Mouse (Mus musculus): ENCODE data around the gene Aox2.

- no peak for TF ChIP-seq CTCF (IDR thresholded peaks at IDR 0.05 in 2 of 3, conservative IDR thresholded peaks at IDR 0.05 in 1 of 3; ENCODE audit: control insufficient read depth in 1 of 3, insufficient read depth in 1 of 3, low read depth in 2 of 3, low read length in 3 of 3, poor library complexity in 1 of 3, severe bottlenecking in 1 of 3)
- no peak for TF ChIP-seq CHD1 (IDR thresholded peaks at IDR 0.05; ENCODE audit: low read depth, low read length)
- TF ChIP-seq ZKSCAN1 (IDR thresholded peaks at IDR 0.05; ENCODE audit: low read depth, low read length) = no peak
- TF ChIP-seq NELFE (IDR thresholded peaks at IDR 0.05; ENCODE audit: low read depth, low read length) = no peak
- TF ChIP-seq ETS1 (IDR thresholded peaks at IDR 0.05; ENCODE audit: low read depth, low read length) = no peak
- TF ChIP-seq USF1 (IDR thresholded peaks at IDR 0.05; ENCODE audit: low read depth, low read length) = no peak
- TF ChIP-seq CHD2 (IDR thresholded peaks at IDR 0.05; ENCODE audit: low read length) = no peak
- no peak for TF ChIP-seq MAX (IDR thresholded peaks at IDR 0.05; ENCODE audit: low read length)
- no peak for TF ChIP-seq TCF12 (IDR thresholded peaks at IDR 0.05; ENCODE audit: low read depth, low read length)
- no peak; a peak in 1 of 4 replicates for TF ChIP-seq POLR2A (IDR thresholded peaks at IDR 0.05; ENCODE audit: control insufficient read depth in 1 of 2, insufficient read depth in 1 of 2, low read depth in 1 of 2, low read length in 2 of 2, poor library complexity in 1 of 2)
- TF ChIP-seq POLR2AphosphoS5 (IDR thresholded peaks at IDR 0.05; ENCODE audit: borderline replicate concordance, low read depth, low read length) = no peak
Observed at GRCm38 (mm10) chr1:58409553-58410197, 131.5 kb downstream of the Aox2 start.

Data from MEL (cell line).